Mouse (Mus musculus): ENCODE data around the gene Sirt4. TPM values are rescaled to one million over a fixed set of nuclear protein-coding genes. Genes with fewer than 3 reads are reported as not detected.

The Sirt4 gene
- polyA plus RNA-seq, 1 experiment: 22.2 TPM

DNA sequence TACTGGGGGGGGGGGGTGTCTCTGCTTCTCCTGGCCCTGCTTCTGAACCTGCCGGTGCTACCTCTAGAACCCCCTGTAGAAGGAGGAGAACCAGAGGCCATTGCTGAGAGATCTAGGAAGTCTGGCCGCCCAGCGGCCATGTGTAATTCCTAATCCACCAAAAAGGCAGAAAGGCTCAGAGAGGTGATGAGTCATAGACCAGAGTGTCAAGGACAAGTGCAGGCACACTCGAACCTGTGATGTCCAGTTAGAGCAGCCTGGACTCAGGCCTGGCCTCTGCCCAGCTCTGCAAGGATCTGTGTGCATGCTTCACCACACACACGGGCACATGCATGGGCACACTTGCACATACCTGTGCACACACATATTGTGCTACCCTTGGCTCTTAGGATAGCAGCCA lies 43.6 kb upstream of the Sirt4 start:
- no peak overlapping the region for H3K27ac ChIP-seq (ENCODE audit: insufficient read depth, low read length)
- TF ChIP-seq EP300 (IDR thresholded peaks at IDR 0.05; ENCODE audit: insufficient read depth, low read depth, low read length) (no peak), POLR2A (IDR thresholded peaks at IDR 0.05; ENCODE audit: insufficient read depth, low read length) (no peak), CTCF (IDR thresholded peaks at IDR 0.05; ENCODE audit: low read depth, low read length) (no peak)
- no peaks in the 10 kb centered on the region for H3K36me3 ChIP-seq (ENCODE audit: control insufficient read depth, insufficient read depth, low read length, poor library complexity, severe bottlenecking)
- H3K27me3 ChIP-seq (ENCODE audit: control insufficient read depth, insufficient read depth, low read length, poor library complexity, severe bottlenecking): no peaks in the 10 kb centered on the region
- H3K4me1 ChIP-seq (ENCODE audit: control insufficient read depth, insufficient read depth, low read length): peaks cover 6% of the 10 kb centered on the region
- H3K9ac ChIP-seq (ENCODE audit: low read depth, poor library complexity, severe bottlenecking): no peak overlapping the region
- H3K4me3 ChIP-seq (ENCODE audit: low read depth, low read length): no peak overlapping the region
- no peaks in the 10 kb centered on the region for H3K9me3 ChIP-seq (replicated peaks; ENCODE audit: control insufficient read depth, insufficient read depth, low read length, poor library complexity, severe bottlenecking)

DNA sequence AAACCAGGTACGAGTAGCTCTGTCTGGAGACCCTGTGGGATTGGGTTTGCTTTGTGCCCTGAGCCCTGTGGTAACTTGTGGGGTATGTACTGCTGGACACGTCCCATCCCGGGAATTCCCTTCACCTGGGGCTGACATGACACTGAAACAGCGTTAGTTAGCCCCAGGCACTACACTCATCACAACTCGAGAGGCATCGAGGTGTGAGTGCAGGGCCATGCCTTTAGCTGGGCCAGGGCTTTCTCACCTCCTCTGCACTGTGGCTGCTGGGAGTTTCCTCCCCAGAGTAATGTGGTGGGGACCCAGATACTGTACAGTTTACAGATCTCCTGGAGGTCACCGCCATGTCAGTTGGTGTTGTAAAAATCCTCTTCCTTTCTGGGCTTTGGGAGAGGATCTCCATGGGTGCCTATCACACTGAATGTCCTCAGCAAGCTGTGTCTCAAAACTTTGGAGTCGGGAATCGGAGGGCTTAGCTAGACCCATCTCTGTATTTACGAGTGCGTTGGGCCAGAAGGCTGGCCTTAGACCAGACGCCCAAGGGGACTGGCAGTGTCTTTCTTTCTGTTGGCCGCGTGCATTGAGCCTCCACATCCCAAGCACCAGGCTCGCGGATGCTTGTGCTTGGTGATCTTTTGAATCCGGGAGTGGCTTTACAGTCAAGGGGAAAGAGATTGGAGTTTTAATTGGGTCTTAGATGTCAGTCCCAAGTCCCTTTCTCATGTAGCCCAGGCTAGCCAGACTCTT lies 42.1 kb upstream of the Sirt4 start:
- no peak overlapping the region for H3K4me3 ChIP-seq (ENCODE audit: low read depth, low read length)
- H3K36me3 ChIP-seq (ENCODE audit: control insufficient read depth, insufficient read depth, low read length, poor library complexity, severe bottlenecking): no peaks in the 10 kb centered on the region
- no peak overlapping the region for H3K27ac ChIP-seq (ENCODE audit: insufficient read depth, low read length)
- H3K4me1 ChIP-seq (ENCODE audit: control insufficient read depth, insufficient read depth, low read length): peaks cover 4% of the 10 kb centered on the region
- H3K9ac ChIP-seq (ENCODE audit: low read depth, poor library complexity, severe bottlenecking): no peak overlapping the region
- no peaks in the 10 kb centered on the region for H3K27me3 ChIP-seq (ENCODE audit: control insufficient read depth, insufficient read depth, low read length, poor library complexity, severe bottlenecking)
- TF ChIP-seq POLR2A (IDR thresholded peaks at IDR 0.05; ENCODE audit: insufficient read depth, low read length) (no peak), CTCF (IDR thresholded peaks at IDR 0.05; ENCODE audit: low read depth, low read length) (no peak), EP300 (IDR thresholded peaks at IDR 0.05; ENCODE audit: insufficient read depth, low read depth, low read length) (no peak)
- H3K9me3 ChIP-seq (replicated peaks; ENCODE audit: control insufficient read depth, insufficient read depth, low read length, poor library complexity, severe bottlenecking): no peaks in the 10 kb centered on the region

- Histone ChIP-seq H3K9ac (ENCODE audit: low read depth, poor library complexity, severe bottlenecking) (no peak overlapping the region), H3K27ac (ENCODE audit: insufficient read depth, low read length) (no peak overlapping the region), H3K36me3 (ENCODE audit: control insufficient read depth, insufficient read depth, low read length, poor library complexity, severe bottlenecking) (no peaks in the 10 kb centered on the region), H3K4me3 (ENCODE audit: low read depth, low read length) (no peak overlapping the region), H3K4me1 (ENCODE audit: control insufficient read depth, insufficient read depth, low read length) (peaks cover 7% of the 10 kb centered on the region), H3K27me3 (ENCODE audit: control insufficient read depth, insufficient read depth, low read length, poor library complexity, severe bottlenecking) (no peaks in the 10 kb centered on the region), H3K9me3 (replicated peaks; ENCODE audit: control insufficient read depth, insufficient read depth, low read length, poor library complexity, severe bottlenecking) (no peaks in the 10 kb centered on the region)
- no peak for TF ChIP-seq POLR2A (IDR thresholded peaks at IDR 0.05; ENCODE audit: insufficient read depth, low read length)
- no peak for TF ChIP-seq EP300 (IDR thresholded peaks at IDR 0.05; ENCODE audit: insufficient read depth, low read depth, low read length)
- TF ChIP-seq CTCF (IDR thresholded peaks at IDR 0.05; ENCODE audit: low read depth, low read length): no peak
These were observed 41.4 kb upstream of the Sirt4 start for GRCm38 (mm10) chr5:115525943-115526342.

GRCm38 (mm10) chr5:115525416-115525815 lies 40.9 kb upstream of the Sirt4 start:
- Histone ChIP-seq H3K36me3 (ENCODE audit: control insufficient read depth, insufficient read depth, low read length, poor library complexity, severe bottlenecking) (no peaks in the 10 kb centered on the region), H3K9me3 (replicated peaks; ENCODE audit: control insufficient read depth, insufficient read depth, low read length, poor library complexity, severe bottlenecking) (no peaks in the 10 kb centered on the region), H3K9ac (ENCODE audit: low read depth, poor library complexity, severe bottlenecking) (no peak overlapping the region), H3K4me1 (ENCODE audit: control insufficient read depth, insufficient read depth, low read length) (peaks cover 6% of the 10 kb centered on the region), H3K27ac (ENCODE audit: insufficient read depth, low read length) (no peak overlapping the region), H3K4me3 (ENCODE audit: low read depth, low read length) (no peak overlapping the region), H3K27me3 (ENCODE audit: control insufficient read depth, insufficient read depth, low read length, poor library complexity, severe bottlenecking) (no peaks in the 10 kb centered on the region)
- TF ChIP-seq POLR2A (IDR thresholded peaks at IDR 0.05; ENCODE audit: insufficient read depth, low read length) (no peak), CTCF (IDR thresholded peaks at IDR 0.05; ENCODE audit: low read depth, low read length) (no peak), EP300 (IDR thresholded peaks at IDR 0.05; ENCODE audit: insufficient read depth, low read depth, low read length) (no peak)

- Histone ChIP-seq H3K27me3 (ENCODE audit: control insufficient read depth, insufficient read depth, low read length, poor library complexity, severe bottlenecking) (no peaks in the 10 kb centered on the region), H3K9me3 (replicated peaks; ENCODE audit: control insufficient read depth, insufficient read depth, low read length, poor library complexity, severe bottlenecking) (no peaks in the 10 kb centered on the region), H3K27ac (ENCODE audit: insufficient read depth, low read length) (no peak overlapping the region), H3K4me3 (ENCODE audit: low read depth, low read length) (no peak overlapping the region), H3K36me3 (ENCODE audit: control insufficient read depth, insufficient read depth, low read length, poor library complexity, severe bottlenecking) (no peaks in the 10 kb centered on the region), H3K9ac (ENCODE audit: low read depth, poor library complexity, severe bottlenecking) (no peak overlapping the region), H3K4me1 (ENCODE audit: control insufficient read depth, insufficient read depth, low read length) (peaks cover 4% of the 10 kb centered on the region)
- TF ChIP-seq EP300 (IDR thresholded peaks at IDR 0.05; ENCODE audit: insufficient read depth, low read depth, low read length): no peak
- no peak for TF ChIP-seq POLR2A (IDR thresholded peaks at IDR 0.05; ENCODE audit: insufficient read depth, low read length)
- no peak for TF ChIP-seq CTCF (IDR thresholded peaks at IDR 0.05; ENCODE audit: low read depth, low read length)
These were observed 39.9 kb upstream of the Sirt4 start for GRCm38 (mm10) chr5:115524471-115524870.

GRCm38 (mm10) chr5:115523971-115524370 lies 39.4 kb upstream of the Sirt4 start:
- TF ChIP-seq POLR2A (IDR thresholded peaks at IDR 0.05; ENCODE audit: insufficient read depth, low read length): no peak
- no peak for TF ChIP-seq EP300 (IDR thresholded peaks at IDR 0.05; ENCODE audit: insufficient read depth, low read depth, low read length)
- TF ChIP-seq CTCF (IDR thresholded peaks at IDR 0.05; ENCODE audit: low read depth, low read length): no peak
- Histone ChIP-seq H3K4me3 (ENCODE audit: low read depth, low read length) (no peak overlapping the region), H3K4me1 (ENCODE audit: control insufficient read depth, insufficient read depth, low read length) (peaks cover 4% of the 10 kb centered on the region), H3K27me3 (ENCODE audit: control insufficient read depth, insufficient read depth, low read length, poor library complexity, severe bottlenecking) (no peaks in the 10 kb centered on the region), H3K9me3 (replicated peaks; ENCODE audit: control insufficient read depth, insufficient read depth, low read length, poor library complexity, severe bottlenecking) (no peaks in the 10 kb centered on the region), H3K36me3 (ENCODE audit: control insufficient read depth, insufficient read depth, low read length, poor library complexity, severe bottlenecking) (no peaks in the 10 kb centered on the region), H3K27ac (ENCODE audit: insufficient read depth, low read length) (no peak overlapping the region), H3K9ac (ENCODE audit: low read depth, poor library complexity, severe bottlenecking) (no peak overlapping the region; the same call in 1 of the 2 replicates)

Measured in ES-Bruce4 (cell line).